Mouse (Mus musculus) forebrain, embryonic 11.5 days (tissue): ENCODE results near the gene 4930412O13Rik. TPM values are rescaled to one million over a fixed set of nuclear protein-coding genes. Genes with fewer than 3 reads are reported as not detected.

ENCODE experiments used
- ATAC-seq: fragments of 200-750 bp; cut with Nextera tagmentation; replicated peaks from 2 replicates; pipeline ENCODE4 v1.8.0; 2017; ENCODE audit warnings: moderate TSS enrichment; ENCODE audit not compliant: low FRiP score
- DNase-seq: peaks from one replicate; pipeline ENCODE4 v3.0.0-alpha.2; 2017; ENCODE audit warnings: low spot score
- H3K27ac ChIP-seq: fragments of 300-500 bp; sonication (generic); 2 replicates; pipeline ENCODE4 v1.5.1; 2014; ENCODE audit warnings: low read depth, low read length
- H3K27me3 ChIP-seq: fragments of 300-500 bp; sonication (generic); 2 replicates; pipeline ENCODE4 v1.6.1; 2014; ENCODE audit warnings: mild to moderate bottlenecking, low read length, mixed read lengths; ENCODE audit not compliant: control insufficient read depth, insufficient read depth
- H3K36me3 ChIP-seq: fragments of 300-500 bp; sonication (generic); 2 replicates; pipeline ENCODE4 v1.6.1; 2014; ENCODE audit warnings: mild to moderate bottlenecking, low read length, moderate library complexity, mixed read lengths; ENCODE audit not compliant: control insufficient read depth, insufficient read depth
- H3K4me1 ChIP-seq: fragments of 300-500 bp; sonication (generic); replicated peaks from 2 replicates; pipeline ENCODE4 v1.6.1; 2014; ENCODE audit warnings: low read length, mixed read lengths; ENCODE audit not compliant: control insufficient read depth, insufficient read depth
- H3K4me2 ChIP-seq: fragments of 300-500 bp; sonication (generic); 2 replicates; pipeline ENCODE4 v1.6.1; 2014; ENCODE audit warnings: low read depth, mild to moderate bottlenecking, low read length, moderate library complexity, mixed read lengths; ENCODE audit not compliant: severe bottlenecking
- H3K4me3 ChIP-seq: fragments of 300-500 bp; sonication (generic); 2 replicates; pipeline ENCODE4 v1.5.1; 2014; ENCODE audit warnings: low read depth, low read length
- H3K9ac ChIP-seq: fragments of 300-500 bp; sonication (generic); 2 replicates; pipeline ENCODE4 v1.6.1; 2014; ENCODE audit warnings: low read length
- H3K9me3 ChIP-seq: fragments of 300-500 bp; sonication (generic); 2 replicates; pipeline ENCODE4 v1.6.1; 2016; ENCODE audit warnings: low read length, mixed read lengths; ENCODE audit not compliant: control insufficient read depth
- WGBS: fragments of 180-500 bp; shearing (Covaris S2); extraction: QIAGEN DNeasy Blood & Tissue Kit; methylation state at CpG from one replicate; pipeline ENCODE4 v1.1.7; 2014; 5-methylcytosine and 5-hydroxymethylcytosine counted together
- polyA plus RNA-seq: library from polyadenylated mRNA; unstranded; fragments of >200 nt; fragmentation: Nextera tagmentation; extraction: Ambion mirVana; gene quantifications from 2 replicates; pipeline ENCODE4 v1.2.1, GENCODE M21; 2014

Gene 4930412O13Rik
- polyA plus RNA-seq, 1 experiment from 2014 or later: not detected

DNA sequence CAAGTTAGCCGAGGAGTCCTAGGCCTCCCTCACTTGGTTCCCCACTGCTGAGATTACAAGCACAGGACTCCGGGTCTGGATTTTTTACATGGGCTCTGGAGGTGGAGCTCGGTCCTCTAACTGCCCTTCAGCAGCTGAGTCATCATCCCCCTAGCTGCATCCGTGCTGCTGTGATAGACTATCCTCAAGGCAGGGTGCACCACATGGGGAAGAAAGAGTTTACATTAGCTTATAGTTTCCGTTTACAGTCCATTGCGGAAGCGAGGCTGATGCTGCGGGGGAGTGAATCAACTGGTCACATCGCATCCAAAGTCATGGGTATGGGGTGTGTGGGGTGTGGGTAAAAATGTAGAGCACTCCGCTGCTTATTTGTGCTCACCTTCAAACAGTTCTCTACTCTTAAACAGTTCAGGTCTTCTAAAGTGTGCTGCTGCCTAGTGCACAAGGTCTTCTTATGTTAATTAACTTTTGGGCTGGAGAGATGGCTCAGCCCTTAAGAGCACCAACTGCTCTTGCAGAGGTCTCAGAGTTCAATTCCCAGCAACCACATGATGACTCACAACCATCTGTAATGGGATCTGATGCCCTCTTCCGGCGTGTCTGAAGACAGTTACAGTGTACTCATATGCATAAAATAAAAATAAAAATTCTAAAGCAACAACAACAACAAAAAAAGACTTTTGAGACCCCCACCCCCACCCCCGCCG lies 23.0 kb downstream of the 4930412O13Rik start:
- no peak overlapping the region for H3K27ac ChIP-seq
- no peak overlapping the region for H3K9ac ChIP-seq
- no peak for ATAC-seq
- no peaks in the 10 kb centered on the region for H3K4me1 ChIP-seq
- WGBS: 76% methylated on average over 14 of the region's 14 CpGs
- H3K4me2 ChIP-seq: no peak overlapping the region
- no peaks in the 10 kb centered on the region for H3K36me3 ChIP-seq
- H3K27me3 ChIP-seq: peaks cover 9% of the 10 kb centered on the region
- no peak overlapping the region for H3K4me3 ChIP-seq
- DNase-seq: no peak
- H3K9me3 ChIP-seq: no peaks in the 10 kb centered on the region

DNA sequence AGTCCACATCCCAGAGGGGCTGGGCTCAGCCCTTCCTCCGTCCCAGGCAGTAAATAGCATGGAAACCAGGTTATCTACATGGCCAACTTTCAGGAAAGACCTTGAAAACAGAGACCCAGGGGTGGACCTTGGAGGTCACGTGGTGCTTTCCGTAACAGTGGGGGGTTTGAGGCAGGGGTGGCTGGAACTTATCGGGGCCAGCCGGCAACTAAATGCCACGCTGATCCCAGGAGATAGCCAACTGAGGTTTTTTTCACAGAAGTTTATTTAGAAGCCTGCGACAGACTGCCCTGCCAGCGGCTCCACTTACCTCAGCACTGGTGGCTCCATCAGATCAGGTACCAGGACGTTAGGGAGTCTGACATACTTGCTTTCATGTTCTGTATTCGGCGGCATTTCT lies 24.9 kb downstream of the 4930412O13Rik start:
- Histone ChIP-seq H3K4me3 (no peak overlapping the region), H3K4me1 (no peaks in the 10 kb centered on the region), H3K27ac (no peak overlapping the region), H3K27me3 (peaks cover 2% of the 10 kb centered on the region; the same call in 1 of the 2 replicates), H3K9ac (no peak overlapping the region), H3K9me3 (no peaks in the 10 kb centered on the region), H3K4me2 (peak overlapping the region; percentile 8; the same call in 1 of the 2 replicates), H3K36me3 (no peaks in the 10 kb centered on the region)
- 10% methylated on average over 11 of the region's 11 CpGs for WGBS
- ATAC-seq (no peak), DNase-seq (no peak)

DNA sequence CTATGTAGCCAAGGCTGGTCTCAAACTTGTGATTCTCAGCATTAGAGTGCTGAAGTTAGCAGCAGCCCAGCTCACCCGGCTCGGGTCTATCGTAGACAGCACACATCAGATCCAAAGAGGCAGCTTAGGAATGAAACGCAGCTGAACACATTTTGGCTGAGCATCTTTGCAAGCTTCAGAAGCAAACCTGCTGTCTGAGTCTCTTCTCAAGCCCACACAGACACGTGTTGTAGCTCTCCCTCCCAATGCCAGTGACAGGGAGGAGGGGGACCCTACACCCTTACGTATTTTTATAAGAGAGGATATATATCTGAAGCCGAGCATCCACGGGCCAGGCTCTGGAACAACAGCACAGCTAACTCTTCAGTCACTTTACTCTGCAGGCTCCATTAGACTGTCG lies 36.5 kb downstream of the 4930412O13Rik start:
- Histone ChIP-seq H3K4me2 (no peak overlapping the region), H3K9me3 (no peaks in the 10 kb centered on the region), H3K27ac (no peak overlapping the region), H3K4me3 (no peak overlapping the region), H3K36me3 (no peaks in the 10 kb centered on the region; the same call in 1 of the 2 replicates), H3K9ac (no peak overlapping the region), H3K4me1 (no peaks in the 10 kb centered on the region), H3K27me3 (no peaks in the 10 kb centered on the region)
- 91% methylated on average over 9 of the region's 9 CpGs for WGBS
- ATAC-seq: no peak
- no peak for DNase-seq

DNA sequence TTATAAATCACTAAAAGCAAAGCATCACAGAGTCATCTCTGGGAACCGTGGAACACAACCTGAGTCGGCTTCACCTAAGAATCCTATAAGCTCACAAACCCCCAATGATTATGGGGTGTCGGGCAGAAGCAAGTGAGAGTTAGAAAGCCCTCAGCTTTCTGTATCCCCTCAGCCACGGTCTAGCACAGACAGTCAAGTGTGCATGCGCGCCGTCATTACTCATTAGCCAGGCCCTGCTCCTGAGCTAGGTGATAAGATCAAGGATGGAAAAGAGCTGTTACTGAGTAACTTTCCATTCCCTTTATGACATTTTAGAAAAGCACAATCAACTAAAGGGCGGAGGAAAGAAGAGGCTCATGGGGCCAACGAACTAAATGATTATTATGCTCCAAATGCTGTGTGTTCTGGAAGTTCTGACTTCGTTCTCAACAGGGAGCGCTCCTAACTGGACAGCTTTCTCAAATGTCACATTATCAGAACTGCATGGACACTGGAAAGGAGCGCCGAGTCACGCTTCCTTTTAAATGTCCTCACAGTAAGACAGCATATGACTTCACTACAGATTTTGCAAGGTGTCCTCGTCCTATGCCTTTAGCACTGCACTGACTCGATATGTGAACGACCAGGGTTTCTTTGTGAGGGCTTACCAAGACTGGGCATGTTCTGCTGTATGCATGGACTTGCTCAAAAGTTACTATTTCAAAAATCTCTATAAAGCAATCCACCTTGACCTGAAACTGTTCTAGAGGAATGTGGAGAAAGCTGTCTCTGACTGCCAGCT lies 37.8 kb downstream of the 4930412O13Rik start:
- no peak overlapping the region for H3K4me2 ChIP-seq
- 92% methylated on average over 17 of the region's 17 CpGs for WGBS
- no peak overlapping the region for H3K27ac ChIP-seq
- H3K4me1 ChIP-seq: no peaks in the 10 kb centered on the region
- H3K9ac ChIP-seq: no peak overlapping the region
- H3K36me3 ChIP-seq: no peaks in the 10 kb centered on the region; the same call in 1 of the 2 replicates
- no peak for DNase-seq
- H3K4me3 ChIP-seq: no peak overlapping the region
- H3K27me3 ChIP-seq: no peaks in the 10 kb centered on the region
- ATAC-seq: no peak
- no peaks in the 10 kb centered on the region for H3K9me3 ChIP-seq

DNA sequence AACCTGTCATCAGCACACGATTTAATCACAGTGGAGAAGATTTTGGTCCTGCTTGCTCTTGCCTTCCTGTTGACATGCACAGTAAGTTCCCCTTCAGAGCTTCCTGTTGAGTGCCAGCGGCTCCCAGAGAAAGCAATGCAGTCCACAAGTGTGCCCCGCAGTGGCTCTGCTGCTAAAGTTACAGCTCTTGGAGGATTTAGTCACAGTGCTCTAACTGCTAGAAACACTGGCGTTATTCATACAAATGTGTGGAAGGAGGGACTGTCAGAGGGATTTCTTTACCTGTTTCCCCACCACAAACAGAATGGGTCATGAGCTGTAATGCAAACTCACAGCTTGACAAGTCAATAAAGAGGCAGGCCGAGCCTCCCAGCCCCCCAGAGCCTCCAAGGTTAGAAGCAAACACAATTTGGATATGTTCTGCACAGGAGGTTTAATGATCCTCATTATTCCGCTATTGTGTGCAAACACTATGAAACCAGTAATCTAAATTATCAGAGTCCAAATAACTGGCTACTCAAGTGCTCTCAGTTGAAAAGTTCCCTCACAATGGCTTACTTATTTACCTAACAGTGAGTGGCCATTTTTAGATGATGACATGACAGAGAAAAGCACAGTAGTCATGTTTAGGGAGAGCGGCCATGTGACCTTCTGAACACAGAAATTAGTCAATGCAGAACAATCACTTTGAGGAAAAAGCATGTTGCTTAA lies 45.3 kb downstream of the 4930412O13Rik start:
- Histone ChIP-seq H3K4me2 (no peak overlapping the region), H3K9ac (no peak overlapping the region), H3K36me3 (no peaks in the 10 kb centered on the region), H3K4me3 (no peak overlapping the region), H3K27ac (no peak overlapping the region), H3K4me1 (no peaks in the 10 kb centered on the region; the same call in 1 of the 2 replicates), H3K27me3 (peaks cover 2% of the 10 kb centered on the region; the same call in 1 of the 2 replicates), H3K9me3 (no peaks in the 10 kb centered on the region)
- WGBS: 32% methylated on average over 7 of the region's 7 CpGs
- DNase-seq (no peak), ATAC-seq (peak; percentile 54)

DNA sequence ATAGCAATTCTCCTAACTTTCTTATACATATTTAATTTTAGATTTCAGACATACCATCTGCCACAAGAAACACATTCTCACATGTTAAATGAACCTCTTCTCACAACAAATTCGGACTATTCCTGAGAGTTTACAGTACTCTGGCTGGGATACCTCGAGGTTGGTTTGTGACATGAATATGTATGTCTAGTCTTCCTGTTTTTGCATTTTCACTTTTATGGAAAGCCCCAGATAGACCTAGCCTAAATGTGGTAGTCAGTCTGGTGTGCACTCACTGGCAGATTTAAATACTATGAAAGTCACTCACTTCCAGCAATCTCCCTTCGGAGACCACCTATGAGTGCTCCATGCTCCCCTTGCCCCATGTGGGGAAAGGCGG lies 45.8 kb downstream of the 4930412O13Rik start:
- no peak overlapping the region for H3K4me3 ChIP-seq
- H3K9me3 ChIP-seq: no peaks in the 10 kb centered on the region
- H3K4me1 ChIP-seq: no peaks in the 10 kb centered on the region; the same call in 1 of the 2 replicates
- H3K4me2 ChIP-seq: no peak overlapping the region
- H3K9ac ChIP-seq: no peak overlapping the region
- no peak overlapping the region for H3K27ac ChIP-seq
- ATAC-seq: no peak; the same call in 1 of the 2 replicates
- DNase-seq: no peak
- H3K27me3 ChIP-seq: peaks cover 2% of the 10 kb centered on the region; the same call in 1 of the 2 replicates
- H3K36me3 ChIP-seq: no peaks in the 10 kb centered on the region
- 74% methylated on average over 4 of the region's 4 CpGs for WGBS

Other genes starting within 250 kb of the 4930412O13Rik start
- not detected in 2 replicates for gene 9230102O04Rik, start 8.3 kb downstream of the 4930412O13Rik start, polyA plus RNA-seq
- 3.4 and 4.2 TPM in 2 replicates for gene Gata3, start 8.8 kb downstream of the 4930412O13Rik start, polyA plus RNA-seq
- gene Taf3, start 167.3 kb downstream of the 4930412O13Rik start, polyA plus RNA-seq: 18.8 and 19.4 TPM in 2 replicates
- 474 and 504 TPM in 2 replicates for gene Atp5c1, start 199.3 kb downstream of the 4930412O13Rik start, polyA plus RNA-seq
- gene Kin, start 199.3 kb downstream of the 4930412O13Rik start, polyA plus RNA-seq: 40.2 and 40.4 TPM in 2 replicates